Mouse (Mus musculus) ZHBTc4 (cell line): ENCODE measurements at regions not wholly inside any gene's neighbourhood (a gene's known extent, or its start where the extent isn't known, plus 50 kb on each side); places are given as distances from the start of the nearest gene placed in this dataset.

Experiments
- DNase-seq: peaks from one replicate; pipeline ENCODE4 v3.0.0-alpha.2; 2011; ENCODE audit warnings: low read depth, low spot score

DNA sequence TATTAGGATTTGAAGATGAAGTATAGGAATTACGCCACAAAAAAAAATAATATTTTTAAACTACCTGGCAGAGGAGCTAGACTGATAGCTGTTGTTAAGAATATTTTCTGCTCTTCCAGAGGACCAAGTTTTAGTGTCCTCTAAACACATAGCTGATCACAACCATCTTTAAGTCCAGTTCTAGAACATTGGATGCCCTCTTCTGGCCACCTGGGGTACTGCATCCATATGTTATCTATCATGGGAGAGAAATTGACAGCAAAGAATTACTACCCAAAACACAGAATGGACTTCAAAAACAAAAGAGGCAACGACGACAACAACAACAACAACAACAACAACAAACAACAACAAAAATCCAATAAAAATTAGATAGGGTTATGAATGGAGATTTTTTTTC lies 71.0 kb upstream of the Prl4a1 start:
- DNase-seq, result peak; percentile 52

DNA sequence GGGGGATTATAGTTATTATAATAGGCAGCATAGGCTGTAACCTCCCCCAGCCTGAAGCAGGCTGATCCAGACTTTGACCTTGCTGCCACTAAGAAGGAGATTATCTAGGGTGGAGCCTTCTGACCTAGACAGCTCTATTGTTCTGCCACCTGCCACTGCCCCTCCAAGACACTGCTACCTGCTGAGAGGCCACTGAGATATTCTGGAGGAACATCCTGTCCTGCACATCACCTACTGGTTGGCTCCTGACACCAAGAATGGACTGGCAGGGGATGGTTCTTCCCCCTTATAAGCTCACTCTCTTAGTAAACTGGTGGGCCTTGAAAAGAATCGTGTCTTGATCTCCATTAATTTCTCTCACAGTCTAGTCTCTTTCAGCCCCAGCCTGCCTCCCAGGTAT lies 55.6 kb upstream of the Prl4a1 start:
- peak; percentile 50 for DNase-seq

DNA sequence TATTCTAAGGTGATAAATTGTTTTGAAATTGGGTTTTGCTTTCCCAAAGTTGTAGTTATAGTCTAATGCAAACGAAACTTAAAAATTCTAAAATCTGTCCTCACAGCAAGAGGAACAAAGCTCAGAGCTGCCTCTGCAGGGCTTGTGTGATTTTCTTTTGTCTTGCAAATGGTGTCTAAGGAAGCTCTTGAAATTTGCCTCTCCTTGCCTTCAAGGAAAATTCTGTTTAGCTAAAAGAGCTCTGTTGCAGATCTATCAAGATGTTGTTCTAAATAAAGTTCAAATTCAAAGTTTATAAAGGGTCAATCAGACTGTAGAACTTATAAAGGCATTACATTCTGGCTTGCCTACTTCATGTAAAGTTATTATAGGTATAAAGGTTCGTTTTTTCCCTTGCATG lies 53.6 kb upstream of the Prl4a1 start:
- DNase-seq, result peak; percentile 2

DNA sequence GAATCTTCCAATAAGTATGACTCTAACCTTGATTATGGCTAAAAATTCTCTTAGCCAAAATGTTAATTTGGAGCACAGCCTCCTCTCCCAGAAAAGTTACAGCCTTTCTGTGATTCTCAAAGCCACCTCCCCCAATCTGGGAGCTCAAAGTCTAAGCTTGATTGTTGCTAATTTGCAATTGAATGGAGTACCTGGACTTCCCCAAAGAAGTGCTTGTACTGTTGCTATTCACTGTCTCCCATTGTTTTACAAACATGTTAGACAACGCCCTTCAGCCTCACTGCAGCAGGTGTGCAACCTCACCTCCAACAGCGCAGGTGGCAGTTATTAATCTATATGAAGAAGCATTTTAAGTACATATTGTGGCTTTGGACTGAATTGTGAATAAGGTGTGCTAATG lies 50.0 kb upstream of the Prl4a1 start:
- peak; percentile 61 for DNase-seq
